Mouse (Mus musculus): ENCODE data around the gene Pappa.

The Pappa gene

GRCm38 (mm10) chr4:65299365-65299764 lies 175.4 kb downstream of the Pappa start:
- TF ChIP-seq NANOG (IDR thresholded peaks at IDR 0.05; ENCODE audit: borderline replicate concordance, low read length) (no peak), CTCF (conservative IDR thresholded peaks at IDR 0.05; ENCODE audit: low read length) (no peak), POU5F1 (IDR thresholded peaks at IDR 0.05; ENCODE audit: borderline replicate concordance, low read length) (no peak)
- Histone ChIP-seq H3K27me3 (ENCODE audit: insufficient read depth, low read length) (peaks cover 5% of the 10 kb centered on the region; the same call in 1 of the 2 replicates), H3K9me3 (ENCODE audit: low read length) (no peaks in the 10 kb centered on the region), H3K4me3 (replicated peaks; ENCODE audit: low read length) (no peak overlapping the region), H3K4me1 (replicated peaks; ENCODE audit: low read depth, low read length) (peaks cover 13% of the 10 kb centered on the region), H3K36me3 (ENCODE audit: insufficient read depth, low read length) (no peaks in the 10 kb centered on the region)

- Histone ChIP-seq H3K36me3 (ENCODE audit: insufficient read depth, low read length) (no peaks in the 10 kb centered on the region), H3K4me1 (replicated peaks; ENCODE audit: low read depth, low read length) (peaks cover 13% of the 10 kb centered on the region), H3K9me3 (ENCODE audit: low read length) (no peaks in the 10 kb centered on the region), H3K4me3 (replicated peaks; ENCODE audit: low read length) (no peak overlapping the region), H3K27me3 (ENCODE audit: insufficient read depth, low read length) (peaks cover 5% of the 10 kb centered on the region; the same call in 1 of the 2 replicates)
- TF ChIP-seq POU5F1 (IDR thresholded peaks at IDR 0.05; ENCODE audit: borderline replicate concordance, low read length) (no peak), CTCF (conservative IDR thresholded peaks at IDR 0.05; ENCODE audit: low read length) (no peak), NANOG (IDR thresholded peaks at IDR 0.05; ENCODE audit: borderline replicate concordance, low read length) (no peak)
Measured at GRCm38 (mm10) chr4:65300431-65300830, 176.5 kb downstream of the Pappa start.

GRCm38 (mm10) chr4:65302666-65303065 lies 178.7 kb downstream of the Pappa start:
- no peaks in the 10 kb centered on the region for H3K9me3 ChIP-seq (ENCODE audit: low read length)

GRCm38 (mm10) chr4:65317877-65318525 lies 194.0 kb downstream of the Pappa start:
- Histone ChIP-seq H3K36me3 (ENCODE audit: insufficient read depth, low read length) (no peaks in the 10 kb centered on the region), H3K9me3 (ENCODE audit: low read length) (no peaks in the 10 kb centered on the region), H3K27me3 (ENCODE audit: insufficient read depth, low read length) (peaks cover 3% of the 10 kb centered on the region; the same call in 1 of the 2 replicates), H3K4me3 (replicated peaks; ENCODE audit: low read length) (no peak overlapping the region), H3K4me1 (replicated peaks; ENCODE audit: low read depth, low read length) (no peaks in the 10 kb centered on the region)
- TF ChIP-seq CTCF (conservative IDR thresholded peaks at IDR 0.05; ENCODE audit: low read length) (no peak), NANOG (IDR thresholded peaks at IDR 0.05; ENCODE audit: borderline replicate concordance, low read length) (no peak), POU5F1 (IDR thresholded peaks at IDR 0.05; ENCODE audit: borderline replicate concordance, low read length) (no peak)

More at GRCm38 (mm10) chr4:65302666-65303065, 178.7 kb downstream of the Pappa start:
- TF ChIP-seq POU5F1 (IDR thresholded peaks at IDR 0.05; ENCODE audit: borderline replicate concordance, low read length): no peak
- TF ChIP-seq NANOG (IDR thresholded peaks at IDR 0.05; ENCODE audit: borderline replicate concordance, low read length): no peak
- Histone ChIP-seq H3K4me3 (replicated peaks; ENCODE audit: low read length) (no peak overlapping the region), H3K36me3 (ENCODE audit: insufficient read depth, low read length) (no peaks in the 10 kb centered on the region), H3K27me3 (ENCODE audit: insufficient read depth, low read length) (peaks cover 8% of the 10 kb centered on the region; the same call in 1 of the 2 replicates), H3K4me1 (replicated peaks; ENCODE audit: low read depth, low read length) (peaks cover 7% of the 10 kb centered on the region)

GRCm38 (mm10) chr4:65321340-65321739 lies 197.4 kb downstream of the Pappa start:
- Histone ChIP-seq H3K36me3 (ENCODE audit: insufficient read depth, low read length) (no peaks in the 10 kb centered on the region), H3K4me1 (replicated peaks; ENCODE audit: low read depth, low read length) (no peaks in the 10 kb centered on the region), H3K4me3 (replicated peaks; ENCODE audit: low read length) (no peak overlapping the region), H3K9me3 (ENCODE audit: low read length) (no peaks in the 10 kb centered on the region), H3K27me3 (ENCODE audit: insufficient read depth, low read length) (peaks cover 6% of the 10 kb centered on the region; the same call in 1 of the 2 replicates)
- TF ChIP-seq NANOG (IDR thresholded peaks at IDR 0.05; ENCODE audit: borderline replicate concordance, low read length): no peak
- no peak for TF ChIP-seq POU5F1 (IDR thresholded peaks at IDR 0.05; ENCODE audit: borderline replicate concordance, low read length)
- no peak for TF ChIP-seq CTCF (conservative IDR thresholded peaks at IDR 0.05; ENCODE audit: low read length)

GRCm38 (mm10) chr4:65321959-65322358 lies 198.0 kb downstream of the Pappa start:
- H3K27me3 ChIP-seq (ENCODE audit: insufficient read depth, low read length): peaks cover 6% of the 10 kb centered on the region; the same call in 1 of the 2 replicates
- H3K4me3 ChIP-seq (replicated peaks; ENCODE audit: low read length): no peak overlapping the region
- no peaks in the 10 kb centered on the region for H3K9me3 ChIP-seq (ENCODE audit: low read length)
- H3K4me1 ChIP-seq (replicated peaks; ENCODE audit: low read depth, low read length): no peaks in the 10 kb centered on the region
- no peaks in the 10 kb centered on the region for H3K36me3 ChIP-seq (ENCODE audit: insufficient read depth, low read length)
- no peak for TF ChIP-seq CTCF (conservative IDR thresholded peaks at IDR 0.05; ENCODE audit: low read length)
- no peak for TF ChIP-seq POU5F1 (IDR thresholded peaks at IDR 0.05; ENCODE audit: borderline replicate concordance, low read length)
- no peak for TF ChIP-seq NANOG (IDR thresholded peaks at IDR 0.05; ENCODE audit: borderline replicate concordance, low read length)

GRCm38 (mm10) chr4:65325816-65326215 lies 201.8 kb downstream of the Pappa start:
- no peaks in the 10 kb centered on the region for H3K4me1 ChIP-seq (replicated peaks; ENCODE audit: low read depth, low read length)
- TF ChIP-seq NANOG (IDR thresholded peaks at IDR 0.05; ENCODE audit: borderline replicate concordance, low read length) (no peak), POU5F1 (IDR thresholded peaks at IDR 0.05; ENCODE audit: borderline replicate concordance, low read length) (no peak), CTCF (conservative IDR thresholded peaks at IDR 0.05; ENCODE audit: low read length) (no peak)
- no peak overlapping the region for H3K4me3 ChIP-seq (replicated peaks; ENCODE audit: low read length)
- H3K9me3 ChIP-seq (ENCODE audit: low read length): no peaks in the 10 kb centered on the region
- H3K27me3 ChIP-seq (ENCODE audit: insufficient read depth, low read length): 0 out of 2 replicates have a peak, but pooled peaks cover 2% of the 10 kb centered on the region
- H3K36me3 ChIP-seq (ENCODE audit: insufficient read depth, low read length): no peaks in the 10 kb centered on the region

- no peak for TF ChIP-seq CTCF (conservative IDR thresholded peaks at IDR 0.05; ENCODE audit: low read length)
- TF ChIP-seq NANOG (IDR thresholded peaks at IDR 0.05; ENCODE audit: borderline replicate concordance, low read length): no peak
- no peak for TF ChIP-seq POU5F1 (IDR thresholded peaks at IDR 0.05; ENCODE audit: borderline replicate concordance, low read length)
- H3K27me3 ChIP-seq (ENCODE audit: insufficient read depth, low read length): 0 out of 2 replicates have a peak, but pooled peaks cover 2% of the 10 kb centered on the region
Measured at GRCm38 (mm10) chr4:65328486-65329308, 204.7 kb downstream of the Pappa start.

More at GRCm38 (mm10) chr4:65328486-65329308, 204.7 kb downstream of the Pappa start:
- Histone ChIP-seq H3K4me1 (replicated peaks; ENCODE audit: low read depth, low read length) (no peaks in the 10 kb centered on the region), H3K4me3 (replicated peaks; ENCODE audit: low read length) (no peak overlapping the region), H3K36me3 (ENCODE audit: insufficient read depth, low read length) (no peaks in the 10 kb centered on the region), H3K9me3 (ENCODE audit: low read length) (no peaks in the 10 kb centered on the region)

Data from E14TG2a.4 (cell line).